Mouse (Mus musculus): ENCODE measurements around the gene Abhd8. TPM values are rescaled to one million over a fixed set of nuclear protein-coding genes. Genes with fewer than 3 reads are reported as not detected.
A peak's percentile ranks its signal among the peaks of the same experiment; 100 is the strongest.

Gene Abhd8
- total RNA-seq (2021) = 100 to 1,000 TPM; 113 to 121 TPM

GRCm38 (mm10) chr8:71463188-71464033, at the start of gene Abhd8:
TSS of gene Abhd8 (minus strand) at chr8:71463655.
- intact Hi-C loops (cut with DNase I) = no loop called here
- peak; percentile 98 for DNase-seq

GRCm38 (mm10) chr8:71511644-71512043, 48.2 kb upstream of the Abhd8 start, which contains the start of gene Plvap:
TSS of gene Plvap (minus strand) at chr8:71511752.
- DNase-seq = no peak
- intact Hi-C loops (cut with DNase I) = no loop called here

GRCm38 (mm10) chr8:71509316-71509715, 45.9 kb upstream of the Abhd8 start:
- intact Hi-C loops (cut with DNase I) = no loop called here

GRCm38 (mm10) chr8:71507589-71508104, 44.2 kb upstream of the Abhd8 start:
- intact Hi-C loops (cut with DNase I) = no loop called here
- peak; percentile 72 for DNase-seq

More at GRCm38 (mm10) chr8:71509316-71509715, 45.9 kb upstream of the Abhd8 start:
- no peak for DNase-seq

- intact Hi-C loops (cut with DNase I) = no loop called here
- peak; percentile 47 for DNase-seq
Observed at GRCm38 (mm10) chr8:71505979-71506378, 42.5 kb upstream of the Abhd8 start.

- intact Hi-C loops (cut with DNase I) = no loop called here
- DNase-seq = no peak
Observed at GRCm38 (mm10) chr8:71505326-71505725, 41.9 kb upstream of the Abhd8 start.

GRCm38 (mm10) chr8:71504349-71504748, 40.9 kb upstream of the Abhd8 start:
- DNase-seq = no peak
- intact Hi-C loops (cut with DNase I) = no loop called here

- intact Hi-C loops (cut with DNase I) = no loop called here
- DNase-seq = no peak
Observed at GRCm38 (mm10) chr8:71498816-71499690, 35.6 kb upstream of the Abhd8 start.

- intact Hi-C loops (cut with DNase I) = no loop called here
- no peak for DNase-seq
Observed at GRCm38 (mm10) chr8:71497881-71498501, 34.5 kb upstream of the Abhd8 start.

GRCm38 (mm10) chr8:71497077-71497645, 33.7 kb upstream of the Abhd8 start:
- intact Hi-C loops (cut with DNase I) = no loop called here
- no peak for DNase-seq

- intact Hi-C loops (cut with DNase I) = no loop called here
- peak; percentile 72 for DNase-seq
Observed at GRCm38 (mm10) chr8:71496481-71496880, 33.0 kb upstream of the Abhd8 start.

GRCm38 (mm10) chr8:71495811-71496210, 32.4 kb upstream of the Abhd8 start:
- no peak for DNase-seq
- intact Hi-C loops (cut with DNase I) = no loop called here

GRCm38 (mm10) chr8:71495039-71495438, 31.6 kb upstream of the Abhd8 start:
- peak; percentile 90 for DNase-seq
- intact Hi-C loops (cut with DNase I) = no loop called here

GRCm38 (mm10) chr8:71488454-71488853, 25.0 kb upstream of the Abhd8 start:
- peak; percentile 81 for DNase-seq
- intact Hi-C loops (cut with DNase I) = no loop called here

GRCm38 (mm10) chr8:71487691-71488445, 24.4 kb upstream of the Abhd8 start, which contains the start of gene Gtpbp3:
TSS of gene Gtpbp3 (plus strand) at chr8:71488103.
- peak; percentile 76 for DNase-seq
- intact Hi-C loops (cut with DNase I) = no loop called here

GRCm38 (mm10) chr8:71486136-71486529, 22.7 kb upstream of the Abhd8 start:
- DNase-seq = no peak
- intact Hi-C loops (cut with DNase I) = no loop called here

GRCm38 (mm10) chr8:71485142-71486135, 22.0 kb upstream of the Abhd8 start, which contains the start of gene Ano8:
TSS of gene Ano8 (minus strand) at chr8:71485963.
- peak; percentile 90 for DNase-seq
- intact Hi-C loops (cut with DNase I) = no loop called here

GRCm38 (mm10) chr8:71484736-71485135, 21.3 kb upstream of the Abhd8 start:
- intact Hi-C loops (cut with DNase I) = no loop called here

More at GRCm38 (mm10) chr8:71484736-71485135, 21.3 kb upstream of the Abhd8 start:
- DNase-seq = no peak

All from left cerebral cortex, postnatal 4 days (tissue).